In genomic region chrX:75381699-75382098, GRCm38 (mm10) we compare ENCODE assay signal across 7 mouse cellular contexts. TPM values are rescaled to one million over a fixed set of nuclear protein-coding genes. Genes with fewer than 3 reads are reported as not detected.
DNase-seq lines count a peak whose midpoint lies in the region; ATAC-seq and TF ChIP-seq lines count a peak whose summit lies in the region.

No protein-coding gene starts in this region.

- peak overlapping the region; percentile 73 for H3K9ac ChIP-seq in lung, embryonic 16.5 days (ENCODE audit: low read length)
- peak overlapping the region; percentile 47; the same call in 1 of the 2 replicates for H3K9ac ChIP-seq in embryonic facial prominence, embryonic 14.5 days (ENCODE audit: low read depth, low read length)
- H3K9ac ChIP-seq in intestine, embryonic 16.5 days (ENCODE audit: low read depth, low read length), result peak overlapping the region; percentile 73; the same call in 1 of the 2 replicates
- H3K9ac ChIP-seq in neural tube, embryonic 15.5 days (replicated peaks), result no peak overlapping the region

- no peak for TF ChIP-seq POLR2A in lung, adult 2 months (IDR thresholded peaks at IDR 0.05; ENCODE audit: borderline replicate concordance, extremely low read depth, low read depth, low read length)

- DNase-seq in lung, adult 2 months, result no peak
- no peak for DNase-seq in embryonic facial prominence, embryonic 14.5 days (ENCODE audit: low spot score)
- DNase-seq in adrenal gland, postnatal 4 days (ENCODE audit: low spot score in 2 of 2), result no peak
- DNase-seq in urinary bladder, postnatal 14 days (ENCODE audit: low spot score), result no peak

- no peak for ATAC-seq in lung, embryonic 16.5 days (ENCODE audit: low read depth)
- ATAC-seq in embryonic facial prominence, embryonic 14.5 days (ENCODE audit: low read depth), result no peak
- 0 out of 2 replicates have a peak, but pooled peaks have one; percentile 43 for ATAC-seq in intestine, embryonic 16.5 days
- ATAC-seq in neural tube, embryonic 15.5 days (ENCODE audit: low FRiP score), result 0 out of 2 replicates have a peak, but pooled peaks have one; percentile 35

- WGBS in lung, embryonic 16.5 days, result 61% methylated on average over 5 of the region's 5 CpGs
- WGBS in lung, adult 2 months, result 63% methylated on average over 5 of the region's 5 CpGs
- WGBS in embryonic facial prominence, embryonic 14.5 days, result 64% methylated on average over 5 of the region's 5 CpGs
- 67% methylated on average over 5 of the region's 5 CpGs for WGBS in intestine, embryonic 16.5 days
- WGBS in neural tube, embryonic 15.5 days, result 70% methylated on average over 5 of the region's 5 CpGs

- peak overlapping the region; percentile 60 for H3K4me3 ChIP-seq in lung, embryonic 16.5 days (ENCODE audit: low read length)
- no peak overlapping the region for H3K4me3 ChIP-seq in lung, adult 2 months (replicated peaks; ENCODE audit: extremely low read depth, low read depth, low read length)
- H3K4me3 ChIP-seq in embryonic facial prominence, embryonic 14.5 days (ENCODE audit: low read depth, low read length), result peak overlapping the region; percentile 53
- peak overlapping the region; percentile 55 for H3K4me3 ChIP-seq in intestine, embryonic 16.5 days (ENCODE audit: low read length)
- H3K4me3 ChIP-seq in neural tube, embryonic 15.5 days (replicated peaks), result peak overlapping the region; percentile 53

- H3K4me1 ChIP-seq in lung, embryonic 16.5 days (replicated peaks; ENCODE audit: control insufficient read depth, insufficient read depth, low read length), result no peaks in the 10 kb centered on the region
- no peaks in the 10 kb centered on the region for H3K4me1 ChIP-seq in lung, adult 2 months (ENCODE audit: control insufficient read depth, insufficient read depth, low read length)
- H3K4me1 ChIP-seq in embryonic facial prominence, embryonic 14.5 days (ENCODE audit: control insufficient read depth, insufficient read depth, low read length), result no peaks in the 10 kb centered on the region
- no peaks in the 10 kb centered on the region for H3K4me1 ChIP-seq in intestine, embryonic 16.5 days (ENCODE audit: control insufficient read depth, insufficient read depth, low read length)
- H3K4me1 ChIP-seq in neural tube, embryonic 15.5 days, result no peaks in the 10 kb centered on the region

- H3K4me2 ChIP-seq in lung, embryonic 16.5 days (ENCODE audit: low read depth, low read length), result peak overlapping the region; percentile 50
- H3K4me2 ChIP-seq in embryonic facial prominence, embryonic 14.5 days (ENCODE audit: low read depth, low read length), result peak overlapping the region; percentile 50
- H3K4me2 ChIP-seq in intestine, embryonic 16.5 days (ENCODE audit: low read depth, low read length), result peak overlapping the region; percentile 43
- H3K4me2 ChIP-seq in neural tube, embryonic 15.5 days, result peak overlapping the region; percentile 53

- no peaks in the 10 kb centered on the region for H3K9me3 ChIP-seq in lung, embryonic 16.5 days (ENCODE audit: control insufficient read depth, low read length)
- H3K9me3 ChIP-seq in embryonic facial prominence, embryonic 14.5 days (ENCODE audit: control insufficient read depth, low read length), result no peaks in the 10 kb centered on the region
- H3K9me3 ChIP-seq in intestine, embryonic 16.5 days (ENCODE audit: control insufficient read depth, low read length), result no peaks in the 10 kb centered on the region
- no peaks in the 10 kb centered on the region for H3K9me3 ChIP-seq in neural tube, embryonic 15.5 days (replicated peaks)

- H3K27ac ChIP-seq in lung, embryonic 16.5 days (ENCODE audit: low read length), result peak overlapping the region; percentile 31; the same call in 1 of the 2 replicates
- peak overlapping the region; percentile 61; the same call in 1 of the 2 replicates for H3K27ac ChIP-seq in embryonic facial prominence, embryonic 14.5 days (replicated peaks; ENCODE audit: low read depth, low read length)
- H3K27ac ChIP-seq in intestine, embryonic 16.5 days (ENCODE audit: low read length), result no peak overlapping the region
- H3K27ac ChIP-seq in neural tube, embryonic 15.5 days (replicated peaks), result no peak overlapping the region

- H3K36me3 ChIP-seq in lung, embryonic 16.5 days (ENCODE audit: control insufficient read depth, insufficient read depth, low read length), result no peaks in the 10 kb centered on the region
- no peaks in the 10 kb centered on the region for H3K36me3 ChIP-seq in embryonic facial prominence, embryonic 14.5 days (ENCODE audit: control insufficient read depth, insufficient read depth, low read length)
- H3K36me3 ChIP-seq in intestine, embryonic 16.5 days (ENCODE audit: control insufficient read depth, insufficient read depth, low read length), result no peaks in the 10 kb centered on the region
- no peaks in the 10 kb centered on the region for H3K36me3 ChIP-seq in neural tube, embryonic 15.5 days

- H3K27me3 ChIP-seq in lung, embryonic 16.5 days (ENCODE audit: control insufficient read depth, insufficient read depth, low read depth, low read length), result no peaks in the 10 kb centered on the region
- H3K27me3 ChIP-seq in embryonic facial prominence, embryonic 14.5 days (replicated peaks; ENCODE audit: control insufficient read depth, insufficient read depth, low read length), result no peaks in the 10 kb centered on the region
- H3K27me3 ChIP-seq in intestine, embryonic 16.5 days (replicated peaks; ENCODE audit: control insufficient read depth, insufficient read depth, low read length), result no peaks in the 10 kb centered on the region
- H3K27me3 ChIP-seq in neural tube, embryonic 15.5 days (replicated peaks), result no peaks in the 10 kb centered on the region

- no peak for TF ChIP-seq CTCF in lung, adult 2 months (IDR thresholded peaks at IDR 0.05; ENCODE audit: insufficient read depth, low read length)

RNA-seq across cellular contexts. Expression of gene Fundc2, which starts 0.5 kb away (rescaled TPM):
- 72.9 and 73.4 TPM in 2 replicates for polyA plus RNA-seq in lung, embryonic 16.5 days (2015; fragmentation: Nextera tagmentation; extraction: Ambion mirVana)
- polyA plus RNA-seq in lung, adult 2 months (2012; rRNA removed), result 3.9 and 8.1 TPM in 2 replicates
- polyA plus RNA-seq in embryonic facial prominence, embryonic 14.5 days (2014; fragmentation: Nextera tagmentation; extraction: Ambion mirVana), result 83.9 and 85.9 TPM in 2 replicates
- polyA plus RNA-seq in intestine, embryonic 16.5 days (2015; fragmentation: Nextera tagmentation; extraction: Ambion mirVana), result 54.7 and 55.7 TPM in 2 replicates
- 33.0 and 37.2 TPM in 2 replicates for polyA plus RNA-seq in neural tube, embryonic 15.5 days (2015; fragmentation: Nextera tagmentation; extraction: Ambion mirVana)
- total RNA-seq in adrenal gland, postnatal 4 days (2021), result 100 to 1,000 TPM in 1 of 2 experiments, 10 to 100 TPM in 1; 76.4 to 112 TPM

RNA-seq across cellular contexts. Expression of gene F8, which starts 0.7 kb away (rescaled TPM):
- polyA plus RNA-seq in lung, embryonic 16.5 days (2015; fragmentation: Nextera tagmentation; extraction: Ambion mirVana), result 2.2 and 2.4 TPM in 2 replicates
- 0.34 and 0.54 TPM in 2 replicates for polyA plus RNA-seq in lung, adult 2 months (2012; rRNA removed)
- 2.4 and 2.7 TPM in 2 replicates for polyA plus RNA-seq in embryonic facial prominence, embryonic 14.5 days (2014; fragmentation: Nextera tagmentation; extraction: Ambion mirVana)
- 1.1 TPM in 2 replicates for polyA plus RNA-seq in intestine, embryonic 16.5 days (2015; fragmentation: Nextera tagmentation; extraction: Ambion mirVana)
- polyA plus RNA-seq in neural tube, embryonic 15.5 days (2015; fragmentation: Nextera tagmentation; extraction: Ambion mirVana), result 2.0 TPM in 2 replicates
- 1 to 10 TPM; 5.9 to 9.6 TPM for total RNA-seq in adrenal gland, postnatal 4 days (2021)

RNA-seq across cellular contexts. Expression of gene Cmc4, which starts 34.7 kb away (rescaled TPM):
- 22.2 and 25.3 TPM in 2 replicates for polyA plus RNA-seq in lung, embryonic 16.5 days (2015; fragmentation: Nextera tagmentation; extraction: Ambion mirVana)
- polyA plus RNA-seq in lung, adult 2 months (2012; rRNA removed), result 2.5 and 4.2 TPM in 2 replicates
- 20.5 and 20.7 TPM in 2 replicates for polyA plus RNA-seq in embryonic facial prominence, embryonic 14.5 days (2014; fragmentation: Nextera tagmentation; extraction: Ambion mirVana)
- 16.2 and 19.7 TPM in 2 replicates for polyA plus RNA-seq in intestine, embryonic 16.5 days (2015; fragmentation: Nextera tagmentation; extraction: Ambion mirVana)
- polyA plus RNA-seq in neural tube, embryonic 15.5 days (2015; fragmentation: Nextera tagmentation; extraction: Ambion mirVana), result 27.0 and 28.0 TPM in 2 replicates
- 10 to 100 TPM; 14.2 TPM for total RNA-seq in adrenal gland, postnatal 4 days (2021)

RNA-seq across cellular contexts. Expression of gene Mtcp1, which starts 34.7 kb away (rescaled TPM):
- polyA plus RNA-seq in lung, embryonic 16.5 days (2015; fragmentation: Nextera tagmentation; extraction: Ambion mirVana), result 11.9 and 12.0 TPM in 2 replicates
- 3.8 and 5.6 TPM in 2 replicates for polyA plus RNA-seq in lung, adult 2 months (2012; rRNA removed)
- 5.7 and 8.0 TPM in 2 replicates for polyA plus RNA-seq in embryonic facial prominence, embryonic 14.5 days (2014; fragmentation: Nextera tagmentation; extraction: Ambion mirVana)
- polyA plus RNA-seq in intestine, embryonic 16.5 days (2015; fragmentation: Nextera tagmentation; extraction: Ambion mirVana), result 7.1 and 7.7 TPM in 2 replicates
- 5.7 and 5.8 TPM in 2 replicates for polyA plus RNA-seq in neural tube, embryonic 15.5 days (2015; fragmentation: Nextera tagmentation; extraction: Ambion mirVana)
- 10 to 100 TPM; 16.9 to 17.6 TPM for total RNA-seq in adrenal gland, postnatal 4 days (2021)

RNA-seq across cellular contexts. Expression of gene Brcc3, which starts 34.7 kb away (rescaled TPM):
- 59.6 and 60.7 TPM in 2 replicates for polyA plus RNA-seq in lung, embryonic 16.5 days (2015; fragmentation: Nextera tagmentation; extraction: Ambion mirVana)
- 3.8 and 6.1 TPM in 2 replicates for polyA plus RNA-seq in lung, adult 2 months (2012; rRNA removed)
- 46.6 and 49.2 TPM in 2 replicates for polyA plus RNA-seq in embryonic facial prominence, embryonic 14.5 days (2014; fragmentation: Nextera tagmentation; extraction: Ambion mirVana)
- polyA plus RNA-seq in intestine, embryonic 16.5 days (2015; fragmentation: Nextera tagmentation; extraction: Ambion mirVana), result 59.5 and 64.8 TPM in 2 replicates
- 47.1 and 50.7 TPM in 2 replicates for polyA plus RNA-seq in neural tube, embryonic 15.5 days (2015; fragmentation: Nextera tagmentation; extraction: Ambion mirVana)
- 10 to 100 TPM; 33.3 to 36.7 TPM for total RNA-seq in adrenal gland, postnatal 4 days (2021)

Comparison
In these comparisons a context has a peak if more than half of its experiments do, and no peak if none do; other contexts are left out.
1. ATAC-seq: peak in intestine, embryonic 16.5 days (single experiment) and neural tube, embryonic 15.5 days (single experiment); none in lung, embryonic 16.5 days (single experiment) and embryonic facial prominence, embryonic 14.5 days (single experiment).
2. H3K27ac ChIP-seq: peak in lung, embryonic 16.5 days (single experiment) and embryonic facial prominence, embryonic 14.5 days (single experiment); none in intestine, embryonic 16.5 days (single experiment) and neural tube, embryonic 15.5 days (single experiment).
3. Peak in every context shown above with its lines, with median percentiles within 50 percentile points of each other: H3K4me2 ChIP-seq.